Mouse (Mus musculus) layer of hippocampus, adult 11-12 months (tissue): Measurements from ENCODE around the gene Gm10972.
A peak's percentile ranks its signal among the peaks of the same experiment; 100 is the strongest.
"Not testable (repeated sequence)": the region's sequence is repeated elsewhere in the genome, so short reads cannot be mapped to it uniquely, and the experiment has no call there.

Source experiments
- DNase-seq: peaks from one replicate; pipeline ENCODE4 v3.0.0; 2022; ENCODE audit warnings: low spot score

Gm10972 gene

GRCm38 (mm10) chr3:94642495-94643162 is at the start of gene Gm10972:
Gene Gm10972, plus strand, starts transcription at chr3:94643112.
- DNase-seq: not testable (repeated sequence)

- DNase-seq: no peak
Measured at GRCm38 (mm10) chr3:94595871-94596287, 47.0 kb upstream of the Gm10972 start.

GRCm38 (mm10) chr3:94597224-94597779 is 45.6 kb upstream of the Gm10972 start:
- no peak for DNase-seq

- DNase-seq: peak; percentile 52
Measured at GRCm38 (mm10) chr3:94601959-94602358, 41.0 kb upstream of the Gm10972 start.

GRCm38 (mm10) chr3:94609621-94610020 is 33.3 kb upstream of the Gm10972 start:
- no peak for DNase-seq

GRCm38 (mm10) chr3:94610581-94610980 is 32.3 kb upstream of the Gm10972 start:
- DNase-seq: no peak

GRCm38 (mm10) chr3:94611343-94611742 is 31.6 kb upstream of the Gm10972 start:
- DNase-seq: no peak

- no peak for DNase-seq
Measured at GRCm38 (mm10) chr3:94611834-94612233, 31.1 kb upstream of the Gm10972 start.

GRCm38 (mm10) chr3:94612274-94612673 is 30.6 kb upstream of the Gm10972 start:
- DNase-seq: peak; percentile 35

- no peak for DNase-seq
Measured at GRCm38 (mm10) chr3:94613258-94613878, 29.5 kb upstream of the Gm10972 start.

- peak; percentile 27 for DNase-seq
Measured at GRCm38 (mm10) chr3:94616717-94617116, 26.2 kb upstream of the Gm10972 start.

- no peak for DNase-seq
Measured at GRCm38 (mm10) chr3:94621740-94622507, 21.0 kb upstream of the Gm10972 start.

GRCm38 (mm10) chr3:94622550-94622949 is 20.4 kb upstream of the Gm10972 start:
- no peak for DNase-seq

- DNase-seq: no peak
Measured at GRCm38 (mm10) chr3:94624281-94624680, 18.6 kb upstream of the Gm10972 start.

GRCm38 (mm10) chr3:94628712-94629111 is 14.2 kb upstream of the Gm10972 start:
- no peak for DNase-seq

- DNase-seq: no peak
Measured at GRCm38 (mm10) chr3:94629876-94630275, 13.0 kb upstream of the Gm10972 start.

- DNase-seq: no peak
Measured at GRCm38 (mm10) chr3:94648755-94649590, 6.1 kb downstream of the Gm10972 start.

GRCm38 (mm10) chr3:94650409-94650808 is 7.5 kb downstream of the Gm10972 start:
- DNase-seq: no peak

GRCm38 (mm10) chr3:94653967-94654366 is 11.1 kb downstream of the Gm10972 start:
- not testable (repeated sequence) for DNase-seq

GRCm38 (mm10) chr3:94657852-94658739 is 15.2 kb downstream of the Gm10972 start:
- DNase-seq: not testable (repeated sequence)

GRCm38 (mm10) chr3:94658740-94659095 is 15.8 kb downstream of the Gm10972 start, which contains the start of gene Tuft1:
Gene Tuft1, minus strand, starts transcription at chr3:94658872.
- peak; percentile 60 for DNase-seq
